Mouse (Mus musculus): ENCODE measurements around the gene Mcrip1. TPM values are rescaled to one million over a fixed set of nuclear protein-coding genes. Genes with fewer than 3 reads are reported as not detected.
A peak's percentile ranks its signal among the peaks of the same experiment; 100 is the strongest.
"Not testable (repeated sequence)": the region's sequence is repeated elsewhere in the genome, so short reads cannot be mapped to it uniquely, and the experiment has no call there.

The Mcrip1 gene
- polyA plus RNA-seq, 2 experiments: 30.0 to 41.3 TPM

DNA sequence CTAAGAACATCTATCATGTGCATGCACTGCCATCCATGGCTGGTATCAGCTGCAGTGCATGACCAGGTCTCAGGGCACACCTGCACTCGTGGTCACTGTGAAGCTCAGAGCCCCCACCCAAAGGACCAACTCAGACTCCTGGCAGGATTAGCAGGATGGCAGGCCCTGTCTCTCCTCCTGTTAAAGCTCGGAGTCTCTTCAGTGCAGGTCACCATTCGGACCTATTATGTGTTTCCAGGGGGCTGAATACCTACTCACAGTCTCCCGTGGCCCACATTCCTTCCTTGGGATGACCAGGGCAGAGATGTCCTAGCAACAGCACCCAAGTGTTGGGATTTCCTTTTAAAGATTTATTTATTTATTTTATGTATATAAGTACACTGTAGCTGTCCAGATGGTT lies 32.4 kb downstream of the Mcrip1 start:
- Histone ChIP-seq H3K9ac (replicated peaks) (no peak overlapping the region), H3K36me3 (replicated peaks; ENCODE audit: control insufficient read depth, insufficient read depth, low read depth) (no peaks in the 10 kb centered on the region), H3K4me3 (ENCODE audit: insufficient read depth in 1 of 2, low read depth in 2 of 2, low read length in 2 of 2) (no peak overlapping the region), H3K9me3 (ENCODE audit: control insufficient read depth, low read length) (no peaks in the 10 kb centered on the region), H3K27ac (no peak overlapping the region), H3K4me2 (ENCODE audit: low read depth) (no peak overlapping the region), H3K27me3 (ENCODE audit: control insufficient read depth, insufficient read depth, low read length) (no peaks in the 10 kb centered on the region), H3K4me1 (replicated peaks; ENCODE audit: control insufficient read depth in 2 of 2, insufficient read depth in 2 of 2, low read length in 1 of 2) (peaks cover 12 to 28% of the 10 kb centered on the region in 2 experiments)
- no peak for DNase-seq (ENCODE audit: low read depth in 3 of 3, low spot score in 3 of 3)
- ATAC-seq (ENCODE audit: insufficient read depth): no peak
- TF ChIP-seq CTCF (IDR thresholded peaks at IDR 0.05; ENCODE audit: low read depth) (no peak), EP300 (IDR thresholded peaks at IDR 0.05; ENCODE audit: low read depth) (no peak)
- WGBS (ENCODE audit: insufficient replicate concordance): 56% methylated on average over 4 of the region's 4 CpGs

DNA sequence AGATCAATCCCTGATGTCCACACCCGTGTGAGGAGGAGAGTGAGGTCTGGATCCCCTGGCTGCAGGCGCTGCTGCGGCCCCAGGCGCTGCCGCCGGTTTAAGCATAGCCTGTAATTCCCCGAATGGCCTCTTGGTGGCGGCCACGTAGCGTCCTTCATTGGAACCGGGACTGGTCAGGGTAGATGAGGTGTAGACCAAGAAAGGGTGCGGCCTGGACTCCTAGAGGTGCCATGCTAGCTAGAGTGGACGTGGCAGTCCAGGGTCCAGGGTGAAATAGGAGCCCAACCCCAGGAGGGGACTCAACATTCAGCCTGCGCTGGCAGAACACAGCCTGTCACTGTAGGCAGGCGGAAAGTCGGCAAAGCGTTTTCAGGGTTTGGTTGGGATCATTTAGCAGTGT lies 33.9 kb downstream of the Mcrip1 start:
- H3K4me2 ChIP-seq (ENCODE audit: low read depth): no peak overlapping the region
- no peaks in the 10 kb centered on the region for H3K27me3 ChIP-seq (ENCODE audit: control insufficient read depth, insufficient read depth, low read length)
- H3K27ac ChIP-seq: no peak overlapping the region
- H3K36me3 ChIP-seq (replicated peaks; ENCODE audit: control insufficient read depth, insufficient read depth, low read depth): no peaks in the 10 kb centered on the region
- H3K9ac ChIP-seq (replicated peaks): no peak overlapping the region
- no peaks in the 10 kb centered on the region for H3K9me3 ChIP-seq (ENCODE audit: control insufficient read depth, low read length)
- WGBS (ENCODE audit: insufficient replicate concordance): 22% methylated on average over 17 of the region's 17 CpGs
- peak; percentile 34 for ATAC-seq (ENCODE audit: insufficient read depth)
- no peak overlapping the region for H3K4me3 ChIP-seq (ENCODE audit: insufficient read depth in 1 of 2, low read depth in 2 of 2, low read length in 2 of 2)
- peak; percentile 56 to 61 (median 59) for DNase-seq (ENCODE audit: low read depth in 3 of 3, low spot score in 3 of 3)
- peaks cover 8 to 24% of the 10 kb centered on the region in 2 experiments for H3K4me1 ChIP-seq (replicated peaks; ENCODE audit: control insufficient read depth in 2 of 2, insufficient read depth in 2 of 2, low read length in 1 of 2)
- TF ChIP-seq EP300 (IDR thresholded peaks at IDR 0.05; ENCODE audit: low read depth) (no peak), CTCF (IDR thresholded peaks at IDR 0.05; ENCODE audit: low read depth) (peak; percentile 99)

DNA sequence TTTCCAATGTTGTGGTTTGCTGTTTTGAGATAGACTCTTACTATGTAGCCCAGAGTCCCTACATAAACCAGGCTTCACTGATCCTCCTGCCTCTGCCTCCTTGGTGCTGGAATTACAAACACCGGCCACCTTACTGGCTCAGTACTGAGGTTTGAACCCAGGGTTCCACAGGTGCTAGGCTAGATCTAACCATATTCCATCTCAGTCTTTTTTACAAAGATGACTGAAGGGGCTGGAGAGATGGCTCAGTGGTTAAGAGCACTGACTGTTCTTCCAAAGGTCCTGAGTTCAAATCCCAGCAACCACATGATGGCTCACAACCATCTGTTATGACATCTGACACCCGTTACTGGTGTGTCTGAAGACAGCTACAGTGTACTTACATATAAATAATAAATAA lies 35.3 kb downstream of the Mcrip1 start:
- peaks cover 16 to 25% of the 10 kb centered on the region in 2 experiments for H3K4me1 ChIP-seq (replicated peaks; ENCODE audit: control insufficient read depth in 2 of 2, insufficient read depth in 2 of 2, low read length in 1 of 2)
- not testable (repeated sequence) for H3K4me3 ChIP-seq (ENCODE audit: insufficient read depth in 1 of 2, low read depth in 2 of 2, low read length in 2 of 2); DNase-seq (ENCODE audit: low read depth in 3 of 3, low spot score in 3 of 3); H3K36me3 ChIP-seq (replicated peaks; ENCODE audit: control insufficient read depth, insufficient read depth, low read depth); H3K27me3 ChIP-seq (ENCODE audit: control insufficient read depth, insufficient read depth, low read length); H3K9me3 ChIP-seq (ENCODE audit: control insufficient read depth, low read length); H3K4me2 ChIP-seq (ENCODE audit: low read depth); H3K27ac ChIP-seq; H3K9ac ChIP-seq (replicated peaks); ATAC-seq (ENCODE audit: insufficient read depth)
- 72% methylated on average over 2 of the region's 2 CpGs for WGBS (ENCODE audit: insufficient replicate concordance)

DNA sequence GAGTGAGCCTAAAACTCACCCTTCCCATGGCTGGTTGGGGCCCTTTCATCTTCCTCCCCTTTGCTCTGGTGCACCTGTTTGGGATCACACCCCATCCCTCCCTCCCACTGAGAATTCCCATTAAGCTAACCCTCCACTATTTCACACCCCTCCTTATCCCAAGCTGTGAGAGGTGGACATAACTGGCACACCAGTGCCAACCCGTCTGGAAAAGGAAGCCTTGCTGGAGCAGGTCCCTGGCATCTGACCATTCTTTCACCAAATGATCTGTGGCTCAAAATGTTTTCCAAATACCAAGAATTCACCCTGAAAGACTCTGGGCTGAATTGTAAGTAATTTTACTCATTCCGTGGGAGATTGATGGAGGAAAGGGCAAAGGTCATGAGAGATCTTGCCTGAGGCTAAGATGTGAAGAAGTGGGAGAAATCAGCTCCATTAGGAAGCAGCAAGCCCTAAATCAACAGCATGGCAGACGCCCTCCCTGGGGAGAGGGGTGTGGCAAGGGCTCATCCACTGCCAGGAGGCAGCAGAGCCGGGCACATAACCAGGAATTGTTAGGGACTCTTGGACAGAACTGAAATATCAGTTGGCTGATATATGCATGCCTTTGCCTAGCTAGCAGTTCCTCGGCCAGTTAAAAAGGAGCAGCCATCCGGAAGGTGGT lies 36.6 kb downstream of the Mcrip1 start:
- TF ChIP-seq EP300 (IDR thresholded peaks at IDR 0.05; ENCODE audit: low read depth): no peak
- 62% methylated on average over 6 of the region's 6 CpGs for WGBS (ENCODE audit: insufficient replicate concordance)
- Histone ChIP-seq H3K27me3 (ENCODE audit: control insufficient read depth, insufficient read depth, low read length) (no peaks in the 10 kb centered on the region), H3K4me2 (ENCODE audit: low read depth) (no peak overlapping the region), H3K27ac (no peak overlapping the region), H3K4me1 (replicated peaks; ENCODE audit: control insufficient read depth in 2 of 2, insufficient read depth in 2 of 2, low read length in 1 of 2) (peaks cover 11 to 20% of the 10 kb centered on the region in 2 experiments), H3K9me3 (ENCODE audit: control insufficient read depth, low read length) (no peaks in the 10 kb centered on the region), H3K36me3 (replicated peaks; ENCODE audit: control insufficient read depth, insufficient read depth, low read depth) (no peaks in the 10 kb centered on the region), H3K9ac (replicated peaks) (no peak overlapping the region), H3K4me3 (ENCODE audit: insufficient read depth in 1 of 2, low read depth in 2 of 2, low read length in 2 of 2) (no peak overlapping the region)
- ATAC-seq (ENCODE audit: insufficient read depth): no peak
- no peak for DNase-seq (ENCODE audit: low read depth in 3 of 3, low spot score in 3 of 3)

DNA sequence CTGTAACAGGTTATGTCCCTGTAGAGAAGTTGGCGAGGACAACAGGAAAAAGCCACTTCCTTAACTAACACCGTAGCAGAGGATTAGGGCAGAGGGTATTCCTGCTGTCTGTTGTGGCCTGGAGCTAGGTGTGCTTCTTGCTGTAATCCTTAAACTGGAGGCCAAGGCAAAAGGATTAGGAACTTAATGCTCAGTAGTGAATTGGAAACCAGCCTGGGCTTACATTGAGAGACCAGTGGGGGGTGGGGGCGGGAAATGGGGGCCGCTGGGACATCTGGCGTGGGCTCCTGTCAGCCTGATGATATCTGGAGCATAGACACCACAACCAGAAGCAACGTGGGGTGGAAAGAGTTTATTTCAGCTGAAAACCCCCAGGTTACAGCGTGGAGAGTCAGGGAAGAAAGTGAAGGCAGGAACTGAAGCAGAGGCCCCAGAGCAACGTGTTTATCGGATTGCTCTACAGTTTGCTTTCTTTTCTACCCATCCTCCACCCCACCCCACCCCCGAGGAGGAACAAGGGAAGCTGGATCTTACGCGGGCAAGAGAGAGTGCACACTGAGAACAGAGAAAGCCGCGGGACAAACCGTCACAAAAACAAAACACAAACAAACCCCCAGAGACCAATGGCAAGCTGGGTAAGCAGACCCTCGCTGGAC lies 39.0 kb downstream of the Mcrip1 start:
- TF ChIP-seq CTCF (IDR thresholded peaks at IDR 0.05; ENCODE audit: low read depth) (no peak), EP300 (IDR thresholded peaks at IDR 0.05; ENCODE audit: low read depth) (no peak; the same call in 1 of the 2 replicates)
- 2% methylated on average over 16 of the region's 16 CpGs for WGBS (ENCODE audit: insufficient replicate concordance)
- Histone ChIP-seq H3K9ac (replicated peaks) (peak overlapping the region; percentile 78), H3K4me1 (replicated peaks; ENCODE audit: control insufficient read depth in 2 of 2, insufficient read depth in 2 of 2, low read length in 1 of 2) (peaks cover 11 to 21% of the 10 kb centered on the region in 2 experiments), H3K27me3 (ENCODE audit: control insufficient read depth, insufficient read depth, low read length) (no peaks in the 10 kb centered on the region), H3K4me2 (ENCODE audit: low read depth) (peak overlapping the region; percentile 84), H3K9me3 (ENCODE audit: control insufficient read depth, low read length) (no peaks in the 10 kb centered on the region), H3K4me3 (ENCODE audit: insufficient read depth in 1 of 2, low read depth in 2 of 2, low read length in 2 of 2) (peak overlapping the region; percentile 37 to 61), H3K27ac (peak overlapping the region; percentile 78), H3K36me3 (replicated peaks; ENCODE audit: control insufficient read depth, insufficient read depth, low read depth) (no peaks in the 10 kb centered on the region)
- DNase-seq (ENCODE audit: low read depth in 3 of 3, low spot score in 3 of 3) (peak in 2 of 3 experiments; percentile 56 to 59), ATAC-seq (ENCODE audit: insufficient read depth) (peak; percentile 77)

Data from liver, embryonic 14.5 days (tissue).